Mouse (Mus musculus) hindbrain, embryonic 11.5 days (tissue): ENCODE measurements around the gene Kndc1. TPM values are rescaled to one million over a fixed set of nuclear protein-coding genes. Genes with fewer than 3 reads are reported as not detected.
A peak's percentile ranks its signal among the peaks of the same experiment; 100 is the strongest.

ENCODE experiments used
- ATAC-seq: fragments of 200-750 bp; cut with Nextera tagmentation; 2 replicates; pipeline ENCODE4 v1.8.0; 2017; ENCODE audit warnings: mild to moderate bottlenecking, moderate TSS enrichment, moderate library complexity; ENCODE audit not compliant: low FRiP score
- DNase-seq: peaks from one replicate; pipeline ENCODE4 v3.0.0-alpha.2; 2015; ENCODE audit warnings: low spot score
- H3K27ac ChIP-seq: fragments of 300-500 bp; sonication (generic); 2 replicates; pipeline ENCODE4 v1.5.1; 2014; ENCODE audit warnings: mild to moderate bottlenecking, low read depth, low read length
- H3K27me3 ChIP-seq: fragments of 300-500 bp; sonication (generic); 2 replicates; pipeline ENCODE4 v1.6.1; 2014; ENCODE audit warnings: mild to moderate bottlenecking, low read length, moderate library complexity, mixed read lengths; ENCODE audit not compliant: control insufficient read depth, insufficient read depth
- H3K36me3 ChIP-seq: fragments of 300-500 bp; sonication (generic); 2 replicates; pipeline ENCODE4 v1.6.1; 2014; ENCODE audit warnings: mild to moderate bottlenecking, low read length, moderate library complexity, mixed read lengths; ENCODE audit not compliant: control insufficient read depth, insufficient read depth
- H3K4me1 ChIP-seq: fragments of 300-500 bp; sonication (generic); replicated peaks from 2 replicates; pipeline ENCODE4 v1.6.1; 2014; ENCODE audit warnings: low read length, mixed read lengths; ENCODE audit not compliant: control insufficient read depth, insufficient read depth
- H3K4me2 ChIP-seq: fragments of 300-500 bp; sonication (generic); replicated peaks from 2 replicates; pipeline ENCODE4 v1.6.1; 2014; ENCODE audit warnings: mild to moderate bottlenecking, low read depth, low read length
- H3K4me3 ChIP-seq: fragments of 300-500 bp; sonication (generic); 2 replicates; pipeline ENCODE4 v1.5.1; 2014; ENCODE audit warnings: low read depth, low read length
- H3K9ac ChIP-seq: fragments of 300-500 bp; sonication (generic); 2 replicates; pipeline ENCODE4 v1.6.1; 2014; ENCODE audit warnings: low read depth, low read length
- H3K9me3 ChIP-seq: fragments of 300-500 bp; sonication (generic); 2 replicates; pipeline ENCODE4 v1.6.1; 2016; ENCODE audit warnings: low read length; ENCODE audit not compliant: control insufficient read depth
- WGBS: fragments of 180-500 bp; shearing (Covaris S2); extraction: QIAGEN DNeasy Blood & Tissue Kit; methylation state at CpG from one replicate; pipeline ENCODE4 v1.1.7; 2014; 5-methylcytosine and 5-hydroxymethylcytosine counted together
- polyA plus RNA-seq: library from polyadenylated mRNA; unstranded; fragments of >200 nt; fragmentation: Nextera tagmentation; extraction: Ambion mirVana; gene quantifications from 2 replicates; pipeline ENCODE4 v1.2.1, GENCODE M21; 2014

Gene Kndc1
- polyA plus RNA-seq, 1 experiment from 2014 or later = 1.4 TPM

GRCm38 (mm10) chr7:139896796-139897195, 2.3 kb downstream of the Kndc1 start:
- peaks cover 24% of the 10 kb centered on the region for H3K27me3 ChIP-seq
- 86% methylated on average over 7 of the region's 7 CpGs for WGBS
- H3K4me2 ChIP-seq = no peak overlapping the region
- H3K9ac ChIP-seq = no peak overlapping the region
- no peak overlapping the region for H3K27ac ChIP-seq
- DNase-seq (no peak), ATAC-seq (no peak)
- H3K9me3 ChIP-seq = no peaks in the 10 kb centered on the region
- no peak overlapping the region for H3K4me3 ChIP-seq
- H3K4me1 ChIP-seq = no peaks in the 10 kb centered on the region; the same call in 1 of the 2 replicates
- H3K36me3 ChIP-seq = no peaks in the 10 kb centered on the region

GRCm38 (mm10) chr7:139898606-139899005, 4.1 kb downstream of the Kndc1 start:
- H3K27me3 ChIP-seq = peaks cover 18% of the 10 kb centered on the region
- ATAC-seq (no peak), DNase-seq (no peak)
- H3K27ac ChIP-seq = no peak overlapping the region
- no peak overlapping the region for H3K4me3 ChIP-seq
- 79% methylated on average over 2 of the region's 2 CpGs for WGBS
- no peaks in the 10 kb centered on the region for H3K9me3 ChIP-seq
- no peaks in the 10 kb centered on the region for H3K36me3 ChIP-seq
- no peak overlapping the region for H3K4me2 ChIP-seq
- no peaks in the 10 kb centered on the region; the same call in 1 of the 2 replicates for H3K4me1 ChIP-seq
- no peak overlapping the region for H3K9ac ChIP-seq

- DNase-seq = no peak
These were observed 5.0 kb downstream of the Kndc1 start for GRCm38 (mm10) chr7:139899505-139899904.

GRCm38 (mm10) chr7:139900456-139900855, 6.0 kb downstream of the Kndc1 start:
- peaks cover 5% of the 10 kb centered on the region; the same call in 1 of the 2 replicates for H3K27me3 ChIP-seq
- 94% methylated on average over 7 of the region's 7 CpGs for WGBS
- no peak for ATAC-seq

More at GRCm38 (mm10) chr7:139899505-139899904, 5.0 kb downstream of the Kndc1 start:
- H3K27me3 ChIP-seq = peaks cover 13% of the 10 kb centered on the region
- no peak overlapping the region for H3K9ac ChIP-seq
- ATAC-seq = no peak
- H3K27ac ChIP-seq = no peak overlapping the region
- no peaks in the 10 kb centered on the region for H3K9me3 ChIP-seq
- WGBS = 86% methylated on average over 7 of the region's 7 CpGs
- no peaks in the 10 kb centered on the region; the same call in 1 of the 2 replicates for H3K4me1 ChIP-seq
- H3K36me3 ChIP-seq = no peaks in the 10 kb centered on the region
- no peak overlapping the region for H3K4me2 ChIP-seq
- H3K4me3 ChIP-seq = no peak overlapping the region

GRCm38 (mm10) chr7:139900896-139901295, 6.4 kb downstream of the Kndc1 start:
- ATAC-seq = no peak

More at GRCm38 (mm10) chr7:139900456-139900855, 6.0 kb downstream of the Kndc1 start:
- Histone ChIP-seq H3K9me3 (no peaks in the 10 kb centered on the region), H3K36me3 (no peaks in the 10 kb centered on the region), H3K27ac (no peak overlapping the region), H3K9ac (no peak overlapping the region), H3K4me3 (no peak overlapping the region), H3K4me1 (0 out of 2 replicates have a peak, but pooled peaks cover 2% of the 10 kb centered on the region), H3K4me2 (no peak overlapping the region)
- no peak for DNase-seq

GRCm38 (mm10) chr7:139901981-139902380, 7.5 kb downstream of the Kndc1 start:
- no peaks in the 10 kb centered on the region for H3K36me3 ChIP-seq
- ATAC-seq = no peak
- H3K27ac ChIP-seq = no peak overlapping the region
- H3K9ac ChIP-seq = no peak overlapping the region
- no peaks in the 10 kb centered on the region for H3K27me3 ChIP-seq
- no peaks in the 10 kb centered on the region for H3K9me3 ChIP-seq
- H3K4me2 ChIP-seq = no peak overlapping the region
- H3K4me3 ChIP-seq = no peak overlapping the region
- WGBS = 33% methylated on average over 1 of the region's 1 CpGs
- H3K4me1 ChIP-seq = 0 out of 2 replicates have a peak, but pooled peaks cover 2% of the 10 kb centered on the region
- DNase-seq = no peak

More at GRCm38 (mm10) chr7:139900896-139901295, 6.4 kb downstream of the Kndc1 start:
- H3K4me2 ChIP-seq = no peak overlapping the region
- H3K36me3 ChIP-seq = no peaks in the 10 kb centered on the region
- WGBS = 83% methylated on average over 6 of the region's 6 CpGs
- DNase-seq = no peak
- no peaks in the 10 kb centered on the region for H3K9me3 ChIP-seq
- H3K4me1 ChIP-seq = 0 out of 2 replicates have a peak, but pooled peaks cover 2% of the 10 kb centered on the region
- no peak overlapping the region for H3K27ac ChIP-seq
- H3K9ac ChIP-seq = no peak overlapping the region
- H3K4me3 ChIP-seq = no peak overlapping the region
- H3K27me3 ChIP-seq = peaks cover under 1% of the 10 kb centered on the region; the same call in 1 of the 2 replicates

- DNase-seq = no peak
- peak overlapping the region; percentile 47; the same call in 1 of the 2 replicates for H3K27ac ChIP-seq
- 0 out of 2 replicates have a peak overlapping the region, but pooled peaks have one; percentile 4 for H3K4me3 ChIP-seq
- H3K9me3 ChIP-seq = no peaks in the 10 kb centered on the region
- H3K4me2 ChIP-seq = peak overlapping the region; percentile 28
- H3K4me1 ChIP-seq = 0 out of 2 replicates have a peak, but pooled peaks cover 2% of the 10 kb centered on the region
- H3K36me3 ChIP-seq = no peaks in the 10 kb centered on the region
- no peaks in the 10 kb centered on the region for H3K27me3 ChIP-seq
- peak; percentile 34; the same call in 1 of the 2 replicates for ATAC-seq
- H3K9ac ChIP-seq = peak overlapping the region; percentile 24
- 20% methylated on average over 6 of the region's 6 CpGs for WGBS
These were observed 10.8 kb downstream of the Kndc1 start for GRCm38 (mm10) chr7:139905261-139905660.

GRCm38 (mm10) chr7:139905661-139906060, 11.2 kb downstream of the Kndc1 start:
- Histone ChIP-seq H3K36me3 (no peaks in the 10 kb centered on the region), H3K9ac (peak overlapping the region; percentile 24), H3K4me3 (0 out of 2 replicates have a peak overlapping the region, but pooled peaks have one; percentile 4), H3K27me3 (no peaks in the 10 kb centered on the region), H3K27ac (peak overlapping the region; percentile 47; the same call in 1 of the 2 replicates), H3K4me1 (0 out of 2 replicates have a peak, but pooled peaks cover 2% of the 10 kb centered on the region), H3K9me3 (no peaks in the 10 kb centered on the region), H3K4me2 (peak overlapping the region; percentile 28)
- peak; percentile 76 for DNase-seq
- WGBS = 2% methylated on average over 6 of the region's 6 CpGs
- peak; percentile 55 for ATAC-seq

GRCm38 (mm10) chr7:139908176-139908575, 13.7 kb downstream of the Kndc1 start:
- no peak for DNase-seq
- Histone ChIP-seq H3K9me3 (no peaks in the 10 kb centered on the region), H3K27me3 (no peaks in the 10 kb centered on the region; the same call in 1 of the 2 replicates), H3K4me2 (no peak overlapping the region), H3K27ac (no peak overlapping the region), H3K36me3 (no peaks in the 10 kb centered on the region), H3K4me3 (no peak overlapping the region), H3K9ac (no peak overlapping the region), H3K4me1 (0 out of 2 replicates have a peak, but pooled peaks cover 2% of the 10 kb centered on the region)
- WGBS = 72% methylated on average over 5 of the region's 5 CpGs
- ATAC-seq = no peak
